Mouse (Mus musculus) CD4-positive, CD25-positive, alpha-beta regulatory T cell, adult 4 months (primary cell): Measurements from ENCODE around the gene Mog. TPM values are rescaled to one million over a fixed set of nuclear protein-coding genes. Genes with fewer than 3 reads are reported as not detected.
A peak's percentile ranks its signal among the peaks of the same experiment; 100 is the strongest.
"Not testable (repeated sequence)": the region's sequence is repeated elsewhere in the genome, so short reads cannot be mapped to it uniquely, and the experiment has no call there.

ENCODE experiments used
- ATAC-seq: one replicate; pipeline ENCODE4 v1.8.0; 2017
- polyA plus RNA-seq, 2 experiments: library from polyadenylated mRNA; unstranded; fragments of 100-300 nt; shearing (Covaris generic); gene quantifications; one replicate each; pipeline ENCODE4 v1.2.1; 2017

The Mog gene
- polyA plus RNA-seq, 2 experiments from 2014 or later: not detected

DNA sequence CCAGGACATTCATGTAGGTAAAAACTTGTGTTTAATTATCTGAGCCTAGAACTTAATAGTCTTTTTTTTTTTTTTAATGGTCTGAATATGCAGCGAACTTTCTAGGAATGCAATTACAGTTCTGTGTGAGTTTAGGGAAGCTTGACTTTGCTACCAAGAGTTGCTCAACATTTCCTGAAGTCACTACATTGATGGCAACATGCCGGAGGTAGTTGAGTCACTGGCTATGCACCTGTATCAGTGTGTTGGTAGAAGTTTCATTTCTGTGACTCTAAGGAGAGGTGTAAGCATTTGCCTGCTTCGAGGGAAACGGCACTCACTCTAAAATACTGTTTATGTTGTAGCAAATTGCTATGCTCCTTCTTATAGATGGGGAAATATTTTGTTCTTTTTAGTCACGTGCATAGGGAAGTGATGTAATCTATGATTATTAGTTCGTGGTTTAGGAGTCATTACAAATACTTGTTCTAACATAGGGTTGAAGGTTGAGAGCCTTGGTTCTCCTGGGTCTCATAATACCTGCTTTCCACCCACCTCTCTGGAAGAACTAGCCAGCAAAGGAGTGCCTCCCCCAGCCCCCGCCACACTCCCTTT lies 21.6 kb upstream of the Mog start:
- ATAC-seq: no peak

GRCm38 (mm10) chr17:37039127-37039894 lies 16.1 kb upstream of the Mog start:
- no peak for ATAC-seq

- no peak for ATAC-seq
Measured at GRCm38 (mm10) chr17:37029162-37029561, 6.0 kb upstream of the Mog start.

- peak; percentile 99 for ATAC-seq
Measured at GRCm38 (mm10) chr17:37028683-37029120, 5.5 kb upstream of the Mog start.

- ATAC-seq: no peak
Measured at GRCm38 (mm10) chr17:37028212-37028611, 5.0 kb upstream of the Mog start.

GRCm38 (mm10) chr17:37027486-37027885 lies 4.3 kb upstream of the Mog start:
- ATAC-seq: no peak

GRCm38 (mm10) chr17:37026425-37026824 lies 3.2 kb upstream of the Mog start:
- ATAC-seq: no peak

GRCm38 (mm10) chr17:37019242-37019641 lies 4.0 kb downstream of the Mog start:
- not testable (repeated sequence) for ATAC-seq

- ATAC-seq: no peak
Measured at GRCm38 (mm10) chr17:37018328-37018727, 4.9 kb downstream of the Mog start.

DNA sequence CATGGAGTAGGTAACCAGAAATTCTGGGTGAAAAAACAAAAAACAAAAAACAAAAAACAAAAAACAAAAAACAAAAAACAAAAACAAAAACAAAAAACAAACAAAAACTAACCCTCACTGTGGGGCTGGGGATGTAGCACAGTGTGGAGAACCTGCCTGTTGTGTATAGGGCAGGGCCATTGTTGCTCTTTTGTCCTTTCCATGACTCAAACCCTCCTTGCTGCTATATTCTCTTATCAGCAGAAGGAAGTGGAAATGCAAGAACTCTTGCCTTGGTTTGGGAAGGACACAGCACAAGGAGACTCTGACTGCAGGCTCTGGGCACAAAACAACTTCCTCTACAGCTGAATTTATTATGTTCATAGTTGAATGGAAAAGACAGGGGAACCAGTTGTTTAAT lies 6.9 kb downstream of the Mog start:
- no peak for ATAC-seq

GRCm38 (mm10) chr17:37012141-37012540 lies 11.1 kb downstream of the Mog start:
- ATAC-seq: no peak

- ATAC-seq: no peak
Measured at GRCm38 (mm10) chr17:37011719-37012118, 11.5 kb downstream of the Mog start.

DNA sequence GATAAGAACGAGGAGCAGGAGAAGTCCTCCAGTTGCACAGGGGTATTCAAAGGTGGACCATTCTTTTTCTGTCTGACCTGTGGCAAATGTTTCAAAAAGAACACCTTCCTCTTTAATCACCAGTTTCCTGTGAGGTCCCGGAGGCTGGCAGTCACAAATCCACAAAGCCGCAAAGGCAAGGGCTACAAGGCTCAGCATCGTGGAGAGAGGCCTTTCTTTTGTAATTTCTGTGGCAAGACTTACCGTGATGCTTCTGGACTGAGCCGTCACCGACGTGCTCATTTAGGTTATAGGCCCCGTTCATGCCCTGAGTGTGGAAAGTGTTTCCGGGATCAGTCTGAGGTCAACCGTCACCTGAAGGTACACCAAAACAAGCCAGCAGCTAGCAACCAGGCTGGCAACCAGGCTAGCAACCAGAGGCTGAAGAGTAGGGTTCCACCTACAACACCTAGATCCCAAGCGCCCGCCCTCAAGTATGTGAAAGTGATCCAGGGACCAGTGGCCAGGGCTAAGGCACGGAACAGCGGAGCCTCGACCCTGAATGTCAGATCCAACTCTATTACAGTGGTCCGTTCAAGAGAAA lies 13.6 kb downstream of the Mog start:
- ATAC-seq: peak; percentile 37

GRCm38 (mm10) chr17:37008161-37008560 lies 15.0 kb downstream of the Mog start:
- ATAC-seq: no peak

GRCm38 (mm10) chr17:37003366-37003765 lies 19.8 kb downstream of the Mog start:
- no peak for ATAC-seq

GRCm38 (mm10) chr17:37002364-37003330 lies 20.6 kb downstream of the Mog start:
- ATAC-seq: no peak

DNA sequence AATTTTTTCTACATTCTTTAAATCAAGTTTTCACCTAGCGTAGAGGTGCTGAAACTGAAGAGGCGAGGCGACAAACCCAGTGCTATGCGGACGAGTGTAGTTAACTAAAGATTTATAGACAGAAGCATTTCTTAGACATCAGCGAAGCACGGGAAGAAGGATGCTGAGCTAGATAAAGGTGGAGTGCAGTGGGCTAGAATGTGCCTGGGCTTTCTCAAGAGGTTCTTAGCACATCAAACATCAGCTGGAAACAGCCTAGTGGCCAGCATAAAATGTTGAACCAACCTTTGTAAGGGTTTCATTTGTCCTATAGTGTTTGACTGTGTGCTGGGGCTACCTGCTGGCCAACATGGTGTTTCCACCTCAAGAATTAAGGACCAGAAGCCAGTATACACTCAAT lies 22.3 kb downstream of the Mog start, which contains the start of gene Zfp57:
TSS of gene Zfp57 (plus strand) at position 301 of the 400 bp plus-strand sequence.
- no peak for ATAC-seq

DNA sequence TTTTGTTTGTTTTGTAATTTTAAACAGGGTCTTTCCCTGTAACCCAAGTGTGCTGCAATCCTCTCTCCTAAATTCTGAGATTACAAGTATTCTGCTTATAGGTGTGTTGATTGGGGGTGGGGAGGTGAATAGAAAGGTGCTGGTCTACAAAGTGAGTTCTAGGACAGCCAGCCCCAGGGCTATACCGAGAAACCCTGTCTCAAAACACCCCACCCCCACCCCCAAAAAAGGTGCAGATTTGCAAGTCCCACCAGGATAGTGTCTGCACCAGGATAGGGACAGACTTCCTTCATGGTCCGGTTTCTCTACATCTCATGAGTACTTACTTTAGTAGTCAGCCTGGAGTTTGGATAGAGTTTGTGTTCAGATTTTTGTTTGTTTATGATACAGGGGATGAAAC lies 24.7 kb downstream of the Mog start:
- no peak for ATAC-seq

DNA sequence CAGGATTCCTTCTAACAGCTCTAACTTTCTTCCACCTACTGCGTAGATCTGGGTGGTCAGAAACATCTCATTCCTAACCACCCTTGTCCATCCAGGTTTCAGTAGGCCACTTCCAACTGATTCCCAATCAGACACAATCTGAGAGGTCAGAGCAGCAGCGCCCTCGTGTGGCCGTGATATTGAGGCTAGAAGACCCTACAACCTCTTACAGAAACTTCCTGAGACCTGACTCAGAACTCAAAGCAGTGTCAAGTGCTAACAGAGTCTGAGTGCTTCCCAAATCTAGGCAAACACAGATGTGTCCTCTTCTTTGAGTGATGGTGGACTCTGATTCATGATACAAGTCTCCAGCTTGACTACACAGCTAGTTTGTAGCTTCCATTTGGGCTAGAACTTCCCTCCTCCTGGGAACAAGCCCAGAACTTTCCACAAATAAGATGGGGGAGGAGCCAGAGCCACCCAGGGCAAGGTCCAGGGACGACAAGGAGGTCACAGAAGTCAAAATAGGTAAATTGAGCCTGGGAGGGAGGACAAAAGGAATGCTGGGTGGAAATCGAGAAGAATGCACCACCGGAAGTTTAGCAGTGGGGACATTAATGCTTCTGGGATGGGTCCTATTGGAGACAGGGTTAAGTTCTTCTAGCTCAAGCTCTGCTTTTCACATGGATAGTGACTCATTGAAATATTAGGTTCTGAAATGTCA lies 26.0 kb downstream of the Mog start:
- no peak for ATAC-seq

DNA sequence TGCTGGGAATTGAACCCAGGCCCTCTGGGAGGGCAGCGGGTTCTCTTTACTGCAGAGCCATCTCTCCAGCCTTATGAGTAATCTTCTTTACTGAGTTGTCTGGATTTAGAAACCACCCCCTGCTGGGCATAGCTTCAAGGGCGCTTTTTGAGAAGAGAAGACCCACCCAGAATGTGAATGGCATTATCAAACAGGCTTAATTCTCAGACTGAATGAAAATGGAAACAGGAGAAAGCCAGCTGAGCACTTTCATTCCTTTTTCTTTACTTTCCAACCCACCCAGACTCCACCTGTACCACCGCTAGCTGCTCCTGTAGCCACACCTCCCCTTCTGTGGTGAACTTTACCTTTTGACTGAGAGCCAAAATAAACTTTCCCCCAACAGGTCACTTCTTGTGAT lies 27.8 kb downstream of the Mog start:
- no peak for ATAC-seq

DNA sequence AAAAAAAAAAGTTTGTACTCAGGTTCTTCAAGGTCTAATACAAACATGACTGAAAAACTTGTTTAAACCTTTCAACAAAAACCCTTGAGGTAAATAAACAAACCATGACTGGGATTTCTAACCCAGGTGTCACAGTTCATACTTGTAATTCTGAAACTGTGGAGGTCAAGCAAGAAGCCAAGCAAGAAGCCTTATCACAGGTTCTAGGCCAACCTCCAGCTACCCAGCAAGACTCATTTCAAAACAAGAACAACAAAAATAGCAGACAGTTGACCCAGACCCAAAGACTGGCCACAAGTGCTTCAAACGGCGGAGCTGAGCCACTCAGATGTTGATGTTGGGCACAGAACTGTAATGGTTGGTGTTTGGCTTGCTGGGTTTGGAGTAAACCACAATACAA lies 28.7 kb downstream of the Mog start:
- no peak for ATAC-seq

DNA sequence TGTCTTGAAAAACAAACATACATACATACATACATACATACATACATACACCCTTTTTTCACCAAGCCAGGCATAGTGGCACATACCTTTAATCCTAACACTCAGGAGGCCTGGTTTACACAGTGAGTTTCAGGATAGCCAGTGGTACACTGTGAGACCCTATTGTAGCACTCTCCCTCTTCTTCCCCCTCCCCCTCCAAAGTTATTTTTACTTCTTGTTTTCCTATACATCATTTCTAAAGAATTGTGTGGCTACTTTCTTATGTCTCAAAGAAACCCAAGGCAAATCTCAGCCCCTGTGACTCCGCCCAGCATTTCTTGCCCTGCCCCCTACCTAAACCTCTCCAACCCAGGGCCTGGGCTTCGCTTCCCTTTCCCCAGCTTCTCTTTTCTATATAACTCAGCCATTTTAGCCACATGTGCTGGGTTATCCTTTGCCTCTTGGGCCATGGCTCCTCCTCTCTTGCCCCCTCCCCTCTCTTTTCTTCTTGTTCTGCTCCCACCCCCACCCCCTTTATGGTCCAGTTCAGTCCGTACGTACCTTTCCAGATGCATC lies 29.4 kb downstream of the Mog start:
- no peak for ATAC-seq
